Mouse (Mus musculus) myocyte (in vitro differentiated cells): ENCODE results near the gene Cnp. TPM values are rescaled to one million over a fixed set of nuclear protein-coding genes. Genes with fewer than 3 reads are reported as not detected.

Experiments used
- H3K27me3 ChIP-seq: one replicate; pipeline ENCODE4 v1.6.1; 2011; ENCODE audit not compliant: control insufficient read depth, insufficient read depth, insufficient read length
- H3K36me3 ChIP-seq: one replicate; pipeline ENCODE4 v1.6.1; 2011; ENCODE audit not compliant: control insufficient read depth, insufficient read depth
- H3K4me2 ChIP-seq: one replicate; pipeline ENCODE4 v1.6.1; 2011; ENCODE audit warnings: low read depth, control low read depth
- H3K4me3 ChIP-seq: one replicate; pipeline ENCODE4 v1.5.1; 2011; ENCODE audit warnings: mild to moderate bottlenecking, control low read depth, moderate library complexity
- H3K79me2 ChIP-seq: one replicate; pipeline ENCODE4 v1.6.1; 2011; ENCODE audit not compliant: control insufficient read depth, insufficient read depth
- H3ac ChIP-seq: one replicate; pipeline ENCODE4 v1.6.1; 2011; ENCODE audit not compliant: control insufficient read depth, insufficient read length
- CEBPB ChIP-seq: IDR thresholded peaks from 2 replicates; pipeline ENCODE4 v1.6.1; 2011; ENCODE audit warnings: mild to moderate bottlenecking, moderate library complexity; ENCODE audit not compliant: poor library complexity, insufficient read depth, severe bottlenecking
- E2F4 ChIP-seq: IDR thresholded peaks from one replicate; pipeline ENCODE4 v1.6.1; 2011; ENCODE audit warnings: mild to moderate bottlenecking, control low read depth, moderate library complexity; ENCODE audit not compliant: insufficient read depth
- MAX ChIP-seq: IDR thresholded peaks from one replicate; pipeline ENCODE4 v1.6.1; 2011; ENCODE audit warnings: low read depth, mild to moderate bottlenecking, control low read depth
- MYOD1 ChIP-seq, 3 experiments: IDR thresholded peaks; one replicate each; pipeline ENCODE4 v1.6.1; 2011; ENCODE audit warnings: control low read depth in 2 of 3, low read depth in 2 of 3, mild to moderate bottlenecking in 2 of 3, moderate library complexity in 1 of 3; ENCODE audit not compliant: insufficient read length in 2 of 3, control insufficient read depth in 1 of 3
- MYOG ChIP-seq, 3 experiments: IDR thresholded peaks; one replicate each; pipeline ENCODE4 v1.6.1; 2011; ENCODE audit warnings: control low read depth in 2 of 3, low read depth in 2 of 3, mild to moderate bottlenecking in 2 of 3; ENCODE audit not compliant: insufficient read length in 2 of 3, control insufficient read depth in 1 of 3, insufficient read depth in 1 of 3
- POLR2A ChIP-seq: IDR thresholded peaks from one replicate; pipeline ENCODE4 v1.6.1; 2011; ENCODE audit warnings: low read depth, mild to moderate bottlenecking, control low read depth, moderate library complexity; ENCODE audit not compliant: insufficient read length
- POLR2AphosphoS2 ChIP-seq: IDR thresholded peaks from one replicate; pipeline ENCODE4 v1.6.1; 2011; ENCODE audit warnings: low read depth, control low read depth; ENCODE audit not compliant: insufficient read length
- REST ChIP-seq: IDR thresholded peaks from one replicate; pipeline ENCODE4 v1.6.1; 2011; ENCODE audit warnings: mild to moderate bottlenecking, control low read depth, moderate library complexity; ENCODE audit not compliant: insufficient read depth, insufficient read length
- SRF ChIP-seq: IDR thresholded peaks from one replicate; pipeline ENCODE4 v1.6.1; 2011; ENCODE audit warnings: low read depth; ENCODE audit not compliant: control insufficient read depth, insufficient read length
- TCF12 ChIP-seq: IDR thresholded peaks from one replicate; pipeline ENCODE4 v1.6.1; 2011; ENCODE audit warnings: mild to moderate bottlenecking, control low read depth; ENCODE audit not compliant: poor library complexity, insufficient read depth, severe bottlenecking
- TCF3 ChIP-seq: IDR thresholded peaks from one replicate; pipeline ENCODE4 v1.6.1; 2011; ENCODE audit warnings: low read depth, control low read depth; ENCODE audit not compliant: insufficient read length
- USF1 ChIP-seq: IDR thresholded peaks from one replicate; pipeline ENCODE4 v1.6.1; 2011; ENCODE audit warnings: low read depth, mild to moderate bottlenecking, control low read depth, moderate library complexity
- polyA plus RNA-seq: library from polyadenylated mRNA; unstranded; fragments of >200 nt; fragmentation: generic; extraction: Trizol; gene quantifications from one replicate; pipeline ENCODE4 v1.2.1, GENCODE M21; 2012; ENCODE audit warnings: missing spikeins

Gene Cnp
- polyA plus RNA-seq, 1 experiment, result 18.5 TPM

DNA sequence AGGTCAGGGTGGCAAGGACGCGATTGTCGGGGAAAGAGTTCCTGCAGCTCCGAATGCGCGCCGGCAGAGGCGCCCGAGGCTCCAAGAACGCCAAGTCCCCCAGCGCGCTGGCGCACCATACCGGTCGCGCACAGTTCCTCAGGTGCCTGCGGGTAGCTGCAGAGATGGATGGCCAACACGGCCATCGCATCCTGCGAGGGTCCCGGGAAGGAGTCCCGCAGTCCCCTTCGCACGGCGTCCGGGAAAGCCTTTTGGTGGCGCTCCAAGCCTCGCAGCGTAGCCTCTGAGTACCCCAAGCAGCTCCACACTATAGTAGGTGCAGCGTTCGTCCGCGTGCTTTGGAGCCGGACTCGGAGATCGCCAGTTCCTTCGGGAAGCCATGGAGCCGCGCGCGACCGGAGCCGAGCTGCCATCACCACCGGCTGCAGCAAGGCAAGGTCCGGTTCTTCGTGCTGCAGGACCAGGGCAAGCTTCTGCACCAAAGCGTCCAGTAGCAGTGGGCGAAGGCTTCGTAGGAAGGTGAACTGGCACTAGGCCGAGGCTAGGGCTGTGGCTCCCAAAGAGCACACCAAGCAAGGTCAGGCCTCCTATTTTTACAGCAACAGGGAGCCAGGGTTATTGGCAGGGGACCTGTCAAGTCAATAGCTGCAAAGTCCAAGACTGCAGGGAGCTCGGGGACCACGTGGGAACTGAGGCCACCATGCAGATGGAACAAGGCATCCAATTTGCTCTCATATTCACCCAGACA lies 65.6 kb downstream of the Cnp start:
- H3ac ChIP-seq, result no peak overlapping the region
- H3K36me3 ChIP-seq, result no peaks in the 10 kb centered on the region
- H3K4me2 ChIP-seq, result no peak overlapping the region
- TF ChIP-seq MAX (no peak), POLR2A (no peak), TCF3 (no peak), CEBPB (no peak), MYOG (IDR thresholded peaks at IDR 0.05; ENCODE audit: control insufficient read depth in 1 of 3, insufficient read depth in 1 of 3, insufficient read length in 2 of 3, low read depth in 2 of 3) (no peak), USF1 (no peak), SRF (no peak), TCF12 (no peak), E2F4 (no peak), POLR2AphosphoS2 (no peak), REST (no peak), MYOD1 (IDR thresholded peaks at IDR 0.05; ENCODE audit: control insufficient read depth in 1 of 3, insufficient read length in 2 of 3, low read depth in 2 of 3) (no peak)
- H3K4me3 ChIP-seq, result no peak overlapping the region
- peaks cover 68% of the 10 kb centered on the region for H3K27me3 ChIP-seq
- no peaks in the 10 kb centered on the region for H3K79me2 ChIP-seq

Other genes starting within 250 kb of the Cnp start
- not detected for gene Gast, start 240.5 kb upstream of the Cnp start, polyA plus RNA-seq
- 1.0 TPM for gene Hap1, start 218.8 kb upstream of the Cnp start, polyA plus RNA-seq
- gene Jup, start 177.1 kb upstream of the Cnp start, polyA plus RNA-seq, result 161 TPM
- gene P3h4, start 160.1 kb upstream of the Cnp start, polyA plus RNA-seq, result 115 TPM
- 162 TPM for gene Fkbp10, start 159.2 kb upstream of the Cnp start, polyA plus RNA-seq
- 47.6 TPM for gene Nt5c3b, start 133.1 kb upstream of the Cnp start, polyA plus RNA-seq
- 0.20 TPM for gene Klhl10, start 133.0 kb upstream of the Cnp start, polyA plus RNA-seq
- 3.6 TPM for gene Klhl11, start 102.2 kb upstream of the Cnp start, polyA plus RNA-seq
- 95.5 TPM for gene Acly, start 46.9 kb upstream of the Cnp start, polyA plus RNA-seq
- gene Ttc25, start 29.3 kb upstream of the Cnp start, polyA plus RNA-seq, result 0.71 TPM
- 130 TPM for gene Nkiras2, start 44.3 kb downstream of the Cnp start, polyA plus RNA-seq
- 113 TPM for gene Dnajc7, start 45.3 kb downstream of the Cnp start, polyA plus RNA-seq
- 0.24 TPM for gene Zfp385c, start 117.6 kb downstream of the Cnp start, polyA plus RNA-seq
- 0.40 TPM for gene Dhx58, start 129.4 kb downstream of the Cnp start, polyA plus RNA-seq
- 29.9 TPM for gene Kat2a, start 137.6 kb downstream of the Cnp start, polyA plus RNA-seq
- 0.23 TPM for gene Hspb9, start 138.9 kb downstream of the Cnp start, polyA plus RNA-seq
- gene Rab5c, start 163.3 kb downstream of the Cnp start, polyA plus RNA-seq, result 128 TPM
- 0.05 TPM for gene Kcnh4, start 185.0 kb downstream of the Cnp start, polyA plus RNA-seq
- gene Hcrt, start 188.0 kb downstream of the Cnp start, polyA plus RNA-seq, result not detected
- 10.4 TPM for gene Ghdc, start 196.1 kb downstream of the Cnp start, polyA plus RNA-seq